Comparison of ENCODE assay signal across 35 mouse cellular contexts in genomic region chr9:76996021-76996420, GRCm38 (mm10). TPM values are rescaled to one million over a fixed set of nuclear protein-coding genes. Genes with fewer than 3 reads are reported as not detected.
"Had no signal": no experiment of that assay in that cellular context is flagged by ENCODE, and none has a peak within 500 bp of the region (broad histone marks: within the 10 kb centered on the region; RNA-seq: fewer than 3 reads in every experiment).

No protein-coding gene starts in this region.

- DNase-seq: gastrocnemius, postnatal 10 days; gastrocnemius, postnatal 25 days; heart, adult 18-20 months; heart, postnatal 10 days; heart, postnatal 4 days; kidney, adult 11 months; kidney, adult 2 months; kidney, adult 9 months; kidney, postnatal 14 days; kidney, postnatal 36 days; layer of hippocampus, adult 9-11 months; layer of hippocampus, postnatal 36 days; left cerebral cortex, postnatal 4 days had no signal

- H3K4me2 ChIP-seq: heart, embryonic 12.5 days; hindbrain, embryonic 12.5 days; hindbrain, embryonic 15.5 days; kidney, embryonic 15.5 days; limb, embryonic 13.5 days; limb, embryonic 15.5 days; liver, embryonic 12.5 days had no signal

- H3K4me1 ChIP-seq: heart, embryonic 10.5 days; heart, embryonic 12.5 days; hindbrain, embryonic 10.5 days; hindbrain, embryonic 12.5 days; hindbrain, embryonic 15.5 days; kidney, embryonic 15.5 days; limb, embryonic 13.5 days; limb, embryonic 15.5 days; liver, embryonic 12.5 days had no signal

- H3K36me3 ChIP-seq: heart, embryonic 10.5 days; heart, embryonic 12.5 days; hindbrain, embryonic 10.5 days; hindbrain, embryonic 12.5 days; hindbrain, embryonic 15.5 days; kidney, embryonic 15.5 days; limb, embryonic 13.5 days; limb, embryonic 15.5 days; liver, embryonic 12.5 days had no signal

- ATAC-seq: hindbrain, postnatal 0 days; intestine, embryonic 16.5 days; liver, embryonic 12.5 days had no signal

- H3K4me3 ChIP-seq: heart, embryonic 10.5 days; heart, embryonic 12.5 days; hindbrain, embryonic 10.5 days; hindbrain, embryonic 12.5 days; hindbrain, embryonic 15.5 days; kidney, embryonic 15.5 days; limb, embryonic 13.5 days; limb, embryonic 15.5 days; liver, embryonic 12.5 days had no signal

- H3K9me3 ChIP-seq: heart, embryonic 10.5 days; heart, embryonic 12.5 days; hindbrain, embryonic 10.5 days; hindbrain, embryonic 12.5 days; hindbrain, embryonic 15.5 days; kidney, embryonic 15.5 days; limb, embryonic 13.5 days; limb, embryonic 15.5 days; liver, embryonic 12.5 days had no signal

- H3K27me3 ChIP-seq: heart, embryonic 12.5 days; hindbrain, embryonic 12.5 days; hindbrain, embryonic 15.5 days; kidney, embryonic 15.5 days; limb, embryonic 13.5 days; limb, embryonic 15.5 days; liver, embryonic 12.5 days had no signal

- H3K9ac ChIP-seq: heart, embryonic 12.5 days; hindbrain, embryonic 12.5 days; hindbrain, embryonic 15.5 days; kidney, embryonic 15.5 days; limb, embryonic 13.5 days; limb, embryonic 15.5 days; liver, embryonic 12.5 days; liver, embryonic 14.5 days had no signal

- H3K27ac ChIP-seq: heart, embryonic 10.5 days; hindbrain, embryonic 10.5 days; hindbrain, embryonic 12.5 days; hindbrain, embryonic 15.5 days; hindbrain, postnatal 0 days; kidney, embryonic 15.5 days; kidney, postnatal 0 days; limb, embryonic 13.5 days; limb, embryonic 15.5 days; liver, embryonic 12.5 days; liver, embryonic 14.5 days had no signal

RNA-seq across cellular contexts. Expression of gene Tinag, which starts 49.6 kb away (rescaled TPM):
- total RNA-seq: gastrocnemius, postnatal 10 days; gastrocnemius, postnatal 4 days; granulocyte monocyte progenitor cell, adult 5-6 weeks; heart, adult 18-20 months; heart, adult 8-10 months; heart, postnatal 10 days; heart, postnatal 25 days; heart, postnatal 4 days; hindbrain, postnatal 0 days; layer of hippocampus, adult 18-20 months; layer of hippocampus, adult 8-10 months; layer of hippocampus, postnatal 36 days; left cerebral cortex, postnatal 10 days; liver, adult 2 months had no signal
- polyA plus RNA-seq: heart, embryonic 10.5 days; heart, embryonic 12.5 days; heart, embryonic 14.5 days; hindbrain, embryonic 15.5 days; liver, adult 2 months; liver, embryonic 12.5 days had no signal
